Mouse (Mus musculus): ENCODE measurements around the gene Dcun1d3.

DNA sequence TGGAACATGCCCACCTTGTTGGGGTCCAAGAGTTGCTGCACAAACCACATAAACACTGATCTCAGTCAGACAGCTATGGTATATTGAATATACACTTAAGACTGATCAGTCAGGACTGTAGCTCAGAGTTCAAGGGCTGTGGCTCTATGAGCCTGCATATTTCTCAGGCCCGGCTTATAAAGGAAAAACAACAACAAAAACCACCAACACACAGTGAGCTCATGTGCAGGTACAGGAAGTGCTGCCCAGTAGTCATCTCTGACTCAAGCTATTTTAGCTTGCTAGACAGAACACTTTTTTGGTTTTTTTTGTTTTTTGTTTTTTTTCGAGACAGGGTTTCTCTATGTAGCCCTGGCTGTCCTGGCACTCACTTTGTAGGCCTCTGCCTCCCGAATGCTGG is 87.4 kb downstream of the Dcun1d3 start:
- no peak for TF ChIP-seq GATA1 (IDR thresholded peaks at IDR 0.05; ENCODE audit: low read length)
- no peak for TF ChIP-seq TAL1 (IDR thresholded peaks at IDR 0.05; ENCODE audit: low read length)

Data from erythroblast, embryonic 14.5 days (primary cell).